Mouse (Mus musculus): ENCODE data around the gene Mrps12. TPM values are rescaled to one million over a fixed set of nuclear protein-coding genes. Genes with fewer than 3 reads are reported as not detected.

Gene Mrps12
- 10 to 100 TPM; 18.5 to 22.3 TPM for total RNA-seq (2023)

GRCm38 (mm10) chr7:28741709-28742438 is at the start of gene Mrps12, which contains the start of gene Sars2:
TSS of gene Mrps12 (minus strand) at chr7:28741820.
TSS of gene Sars2 (plus strand) at chr7:28741992.

DNA sequence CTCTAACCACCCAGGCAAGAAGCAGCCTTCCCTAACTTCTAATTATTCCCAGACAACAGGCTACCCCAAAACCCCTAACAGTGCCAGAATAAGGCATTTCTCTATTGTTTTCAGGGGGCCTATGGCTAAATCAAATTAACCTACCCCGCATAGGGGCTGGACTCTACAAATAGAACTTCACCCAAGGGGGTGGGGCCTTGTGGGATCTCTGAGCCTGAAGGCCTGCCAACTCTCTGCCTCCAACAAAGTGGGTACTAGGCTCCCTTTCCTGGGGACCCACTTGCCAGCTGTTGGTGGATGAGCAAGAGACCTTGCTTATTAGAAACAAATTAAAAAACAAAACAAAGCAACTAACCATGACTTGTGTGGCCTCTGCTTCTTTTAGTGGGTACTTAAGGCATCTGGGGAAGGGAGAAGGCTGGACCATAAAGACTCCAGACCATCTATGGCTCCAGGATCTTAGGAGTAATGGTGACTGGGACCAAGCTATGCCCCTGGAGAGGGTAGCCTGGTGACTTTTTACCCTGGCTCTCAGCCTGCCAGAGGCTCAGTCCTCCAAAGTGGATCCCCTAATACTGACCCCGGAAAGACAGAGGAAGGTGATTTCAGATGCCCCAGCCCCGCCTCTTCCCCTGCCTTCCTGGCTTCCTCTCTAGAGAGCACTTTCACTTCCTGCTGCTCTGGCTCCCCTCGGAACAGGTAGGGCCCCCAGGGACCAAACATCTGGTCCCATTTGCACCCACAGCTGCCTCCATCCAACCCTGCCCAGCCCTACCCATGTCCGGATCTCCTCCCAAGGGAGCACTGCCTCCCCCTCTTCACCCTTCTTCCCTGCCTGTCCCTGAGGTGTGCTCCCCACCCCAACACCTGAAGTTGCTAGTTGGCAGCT is 46.9 kb upstream of the Mrps12 start, which contains the start of gene Rinl:
Gene Rinl, plus strand, starts transcription at position 663 of the 889 bp plus-strand sequence.

DNA sequence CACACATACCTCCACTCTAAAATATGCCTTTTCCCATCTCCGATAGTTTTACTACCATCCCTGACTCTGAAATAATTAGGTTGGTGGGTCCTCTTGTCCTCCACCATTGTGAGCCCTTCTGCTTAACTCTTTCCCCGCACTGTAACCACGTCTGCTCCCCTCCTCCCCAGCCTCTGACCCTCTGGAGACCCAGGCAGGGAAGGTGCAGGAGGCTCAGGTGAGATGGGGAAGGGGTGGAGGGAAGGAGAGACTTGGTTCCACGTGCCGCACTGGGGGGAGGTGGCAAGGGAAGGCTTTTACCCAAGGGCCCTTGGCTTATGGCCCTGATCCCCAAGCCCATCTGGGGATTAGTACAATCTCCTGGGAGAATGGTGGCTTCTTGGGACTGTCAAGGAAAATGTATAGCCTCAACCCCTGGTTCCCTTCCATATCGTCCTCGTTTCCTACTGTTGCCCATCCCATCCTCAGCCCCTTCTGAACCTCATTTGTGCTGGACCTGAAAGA is 25.9 kb upstream of the Mrps12 start, which contains the start of gene Nfkbib:
Gene Nfkbib, minus strand, starts transcription at position 51 of the 504 bp plus-strand sequence.

GRCm38 (mm10) chr7:28766173-28766879 is 24.7 kb upstream of the Mrps12 start, which contains the start of gene Sirt2:
TSS of gene Sirt2 (plus strand) at chr7:28766735.

GRCm38 (mm10) chr7:28756079-28756478 is 14.5 kb upstream of the Mrps12 start, which contains the start of gene Ccer2:
TSS of gene Ccer2 (plus strand) at chr7:28756174.

DNA sequence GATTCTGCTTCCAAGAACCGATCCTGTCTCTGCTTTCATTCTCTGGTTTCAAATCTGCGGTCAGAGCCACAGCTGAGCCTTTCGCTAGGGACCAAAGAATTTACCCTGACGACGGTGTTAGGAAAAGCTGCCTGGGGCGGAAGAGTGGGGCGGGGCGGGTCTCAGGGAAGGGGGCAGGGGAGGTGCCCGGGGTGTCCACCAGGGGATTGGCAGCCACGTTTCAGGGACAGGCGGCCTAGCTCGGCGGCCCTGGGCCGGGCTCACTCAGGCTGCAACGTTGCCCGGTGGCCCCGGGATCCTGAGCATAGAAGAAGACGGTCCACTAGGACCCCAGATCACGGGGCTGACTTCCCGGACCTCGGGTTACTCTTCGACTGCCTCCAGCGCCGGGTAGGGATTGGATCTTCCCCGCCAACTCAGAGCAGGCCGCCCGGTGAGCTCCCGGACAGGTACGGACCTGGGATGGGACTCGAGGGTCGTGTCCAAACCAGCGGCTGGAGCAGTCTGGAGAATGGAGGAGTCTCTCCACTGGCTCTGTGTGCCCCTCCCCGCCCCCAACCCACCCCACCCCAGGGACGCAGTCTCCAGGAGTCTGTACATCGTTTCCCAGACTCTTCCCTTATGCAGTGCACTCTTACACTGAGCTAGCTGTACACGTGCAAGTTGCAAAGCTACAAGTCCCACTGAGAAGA is 24.9 kb downstream of the Mrps12 start, which contains the start of gene Fbxo17:
Gene Fbxo17, plus strand, starts transcription at position 215 of the 692 bp plus-strand sequence.

DNA sequence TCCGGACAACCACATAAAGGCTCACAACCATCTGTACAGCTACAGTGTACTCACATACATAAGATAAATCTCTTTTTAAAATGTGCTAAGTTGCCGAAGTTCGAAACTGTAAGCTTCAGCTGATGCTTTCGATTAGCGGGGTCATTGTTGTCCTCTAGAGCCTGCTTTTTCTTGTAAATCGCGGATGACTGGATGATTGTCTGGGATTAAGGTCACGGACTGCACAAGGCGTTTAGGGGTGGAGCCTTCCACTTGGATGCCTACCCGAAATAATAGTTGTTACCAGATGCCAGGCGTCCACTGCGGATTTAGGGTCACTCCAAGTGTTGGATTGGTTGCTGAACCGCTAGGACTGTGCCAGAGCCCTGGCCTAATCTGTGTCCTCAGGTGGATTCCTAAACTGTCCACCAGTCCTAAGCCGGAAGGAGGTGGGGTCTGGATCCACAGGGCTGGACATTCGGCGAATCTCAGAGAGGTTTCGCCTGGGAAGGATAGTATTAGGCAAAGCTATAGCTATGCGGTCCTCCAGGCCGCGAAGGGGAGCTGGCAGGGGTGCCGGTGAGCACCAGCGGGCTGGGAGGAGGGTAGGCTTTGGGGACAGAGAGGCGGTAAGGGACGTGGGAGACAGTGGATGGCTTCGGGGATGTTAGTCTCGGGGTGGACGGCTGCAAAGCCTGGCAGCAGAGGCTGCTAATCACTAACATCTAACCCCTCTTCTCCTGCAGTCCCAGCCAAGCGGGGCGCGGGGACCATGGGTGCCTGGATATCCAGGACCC is 48.9 kb downstream of the Mrps12 start, which contains the start of gene Fbxo27:
Gene Fbxo27, plus strand, starts transcription at position 305 of the 776 bp plus-strand sequence.

Other genes with a start within 250 kb of the Mrps12 start
- gene Ifnl2, start 231.4 kb downstream of the Mrps12 start, total RNA-seq (2023): not detected
- gene Ifnl3, start 219.0 kb downstream of the Mrps12 start, total RNA-seq (2023): not detected
- not detected for gene Sycn, start 200.9 kb downstream of the Mrps12 start, total RNA-seq (2023)
- under 1 TPM; 0.22 to 0.44 TPM for gene Nccrp1, start 194.6 kb downstream of the Mrps12 start, total RNA-seq (2023)
- 10 to 100 TPM; 36.5 to 42.9 TPM for gene Samd4b, start 143.7 kb downstream of the Mrps12 start, total RNA-seq (2023)
- gene Pak4, start 143.6 kb downstream of the Mrps12 start, total RNA-seq (2023): 10 to 100 TPM; 12.1 to 12.6 TPM
- not detected for gene Acp7, start 110.5 kb downstream of the Mrps12 start, total RNA-seq (2023)
- gene Fbxo27, start 49.0 kb downstream of the Mrps12 start, total RNA-seq (2023): under 1 TPM; 0.18 to 0.33 TPM
- 1 to 10 TPM; 2.8 to 3.5 TPM for gene Fbxo17, start 25.0 kb downstream of the Mrps12 start, total RNA-seq (2023)
- 1 to 10 TPM; 8.6 to 8.7 TPM for gene Sars2, start 172 bp upstream of the Mrps12 start, total RNA-seq (2023)
- not detected for gene Ccer2, start 14.4 kb upstream of the Mrps12 start, total RNA-seq (2023)
- gene Sirt2, start 24.9 kb upstream of the Mrps12 start, total RNA-seq (2023): 10 to 100 TPM; 59.4 to 63.6 TPM
- 10 to 100 TPM; 34.4 to 38.3 TPM for gene Nfkbib, start 25.7 kb upstream of the Mrps12 start, total RNA-seq (2023)
- 100 to 1,000 TPM in 1 of 2 experiments, 10 to 100 TPM in 1; 99.8 to 101 TPM for gene Rinl, start 47.1 kb upstream of the Mrps12 start, total RNA-seq (2023)
- gene Hnrnpl, start 66.7 kb upstream of the Mrps12 start, total RNA-seq (2023): 100 to 1,000 TPM; 377 to 403 TPM
- gene Ech1, start 83.4 kb upstream of the Mrps12 start, total RNA-seq (2023): 100 to 1,000 TPM; 105 to 107 TPM
- gene Lgals4, start 92.0 kb upstream of the Mrps12 start, total RNA-seq (2023): 10 to 100 TPM; 16.8 to 17.5 TPM
- not detected for gene Lgals7, start 122.0 kb upstream of the Mrps12 start, total RNA-seq (2023)
- gene Capn12, start 139.6 kb upstream of the Mrps12 start, total RNA-seq (2023): not detected
- gene Actn4, start 220.5 kb upstream of the Mrps12 start, total RNA-seq (2023): 100 to 1,000 TPM; 132 to 140 TPM
- 100 to 1,000 TPM; 183 to 186 TPM for gene Eif3k, start 240.0 kb upstream of the Mrps12 start, total RNA-seq (2023)
- gene Map4k1, start 240.2 kb upstream of the Mrps12 start, total RNA-seq (2023): 10 to 100 TPM; 39.2 to 44.9 TPM

All from neutrophil, adult 83 days (primary cell).